Mouse (Mus musculus) frontal cortex, postnatal 10 days (tissue): Measurements from ENCODE around the gene Ifna16.

Experiments
- DNase-seq, 2 experiments: peaks; one replicate each; pipeline ENCODE4 v3.0.0; 2022; ENCODE audit warnings: low spot score in 2 of 2, mixed read lengths in 1 of 2

Gene Ifna16

DNA sequence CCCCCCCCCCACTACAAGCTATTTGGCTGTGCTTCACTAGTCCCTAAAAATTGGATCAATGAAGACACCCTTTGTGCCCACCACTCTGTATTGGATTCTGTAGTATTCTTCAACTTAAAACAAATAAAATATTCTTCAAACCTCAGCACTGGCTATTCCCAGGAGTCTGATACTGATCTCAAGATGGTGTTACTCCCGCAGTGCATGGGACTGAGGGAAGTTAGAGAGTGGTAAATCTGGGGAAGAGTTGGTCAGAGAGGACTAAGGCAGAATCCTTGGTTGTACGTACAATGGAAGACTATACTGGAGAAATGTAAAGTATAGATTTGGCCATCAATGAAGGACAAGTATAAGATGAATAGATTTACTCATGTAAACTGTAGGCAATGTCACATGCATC, 34.2 kb downstream of the Ifna16 start:
- DNase-seq, result no peak

- peak; percentile 38 to 82 for DNase-seq
These were observed 35.5 kb downstream of the Ifna16 start for GRCm38 (mm10) chr4:88641077-88641831.

- no peak for DNase-seq
These were observed 36.0 kb downstream of the Ifna16 start for GRCm38 (mm10) chr4:88640704-88641076.

DNA sequence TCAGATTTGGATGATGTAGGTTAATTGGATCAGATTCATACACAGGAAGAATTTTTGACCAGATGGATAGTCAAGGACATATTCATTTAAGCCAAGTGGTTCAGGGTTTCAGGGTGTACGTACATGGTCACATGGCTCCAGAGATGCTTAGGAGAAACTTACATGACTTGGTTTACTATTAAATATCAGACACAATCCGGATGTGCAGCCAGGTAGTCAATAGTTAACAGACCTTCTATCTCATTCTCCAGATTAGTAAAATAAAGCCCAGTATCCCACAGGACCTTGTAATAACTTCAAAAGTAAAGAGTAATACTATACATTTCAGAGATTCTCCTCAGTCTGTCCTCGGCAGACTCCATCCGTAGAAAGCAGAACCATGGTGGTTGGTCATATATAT, 42.4 kb downstream of the Ifna16 start, which contains the start of gene C87499:
TSS of gene C87499 (minus strand) at position 101 of the 400 bp plus-strand sequence.
- no peak for DNase-seq
